Mouse (Mus musculus) olfactory bulb, adult 2 months (tissue): Measurements from ENCODE around the gene Zfp385b. TPM values are rescaled to one million over a fixed set of nuclear protein-coding genes. Genes with fewer than 3 reads are reported as not detected.
A peak's percentile ranks its signal among the peaks of the same experiment; 100 is the strongest.

Experiments
- H3K27ac ChIP-seq: fragments of 200-500 bp; 2 replicates; pipeline ENCODE4 v1.5.1; 2012; ENCODE audit warnings: low read depth, low read length; ENCODE audit not compliant: insufficient read depth
- H3K4me1 ChIP-seq: fragments of 200-500 bp; 2 replicates; pipeline ENCODE4 v1.6.1; 2012; ENCODE audit warnings: low read length; ENCODE audit not compliant: control insufficient read depth, insufficient read depth
- H3K4me3 ChIP-seq: fragments of 200-500 bp; 2 replicates; pipeline ENCODE4 v1.5.1; 2012; ENCODE audit warnings: mild to moderate bottlenecking, low read depth, low read length, moderate library complexity; ENCODE audit not compliant: insufficient read depth
- CTCF ChIP-seq: fragments of 200-500 bp; IDR thresholded peaks from 2 replicates; pipeline ENCODE4 v1.5.1; 2012; ENCODE audit warnings: low read depth, mild to moderate bottlenecking, low read length, moderate library complexity; ENCODE audit not compliant: insufficient read depth
- POLR2A ChIP-seq: fragments of 200-500 bp; IDR thresholded peaks from 2 replicates; pipeline ENCODE4 v1.6.1; 2012; ENCODE audit warnings: mild to moderate bottlenecking, low read depth, low read length, moderate library complexity; ENCODE audit not compliant: insufficient read depth
- WGBS: fragments of 180-500 bp; shearing (Covaris S2); methylation state at CpG from one replicate; pipeline ENCODE4 v1.1.7; 2018; 5-methylcytosine and 5-hydroxymethylcytosine counted together
- polyA plus RNA-seq: library from polyadenylated mRNA; stranded (reverse); fragments of >200 nt; gene quantifications from 2 replicates; pipeline ENCODE4 v1.2.4, GENCODE M21; 2012; ENCODE audit warnings: low replicate concordance; ENCODE audit not compliant: missing spikeins, insufficient read depth, insufficient read length

Zfp385b gene
- polyA plus RNA-seq, 1 experiment, result not detected

DNA sequence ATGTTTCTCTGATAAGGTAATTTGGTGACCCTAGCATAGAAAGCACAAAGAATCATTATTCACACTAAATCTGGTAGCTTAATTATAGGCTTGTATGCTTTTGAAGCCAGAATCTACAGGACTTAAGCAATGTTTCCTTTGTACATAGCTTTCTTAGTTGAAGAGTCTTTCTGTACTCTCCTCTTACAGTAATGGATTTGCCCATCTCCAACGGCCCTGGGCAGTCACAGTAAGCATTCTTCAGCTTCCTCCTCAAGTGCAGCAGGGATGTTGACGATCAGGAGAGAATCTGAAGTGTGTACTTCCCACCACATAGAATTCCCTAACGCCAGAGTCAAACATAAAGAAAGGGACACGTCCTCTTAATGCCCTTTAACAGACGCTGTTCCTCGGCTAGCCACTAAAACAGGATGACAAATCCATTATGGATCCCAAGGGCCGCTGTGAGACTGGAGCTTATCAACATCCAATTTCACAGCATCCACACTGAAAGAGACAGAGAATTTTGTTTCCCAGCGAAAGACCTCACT lies 370.4 kb downstream of the Zfp385b start:
- H3K4me3 ChIP-seq, result no peak overlapping the region
- TF ChIP-seq CTCF, result no peak
- TF ChIP-seq POLR2A, result no peak
- WGBS, result 40% methylated on average over 8 of the region's 8 CpGs
- peaks cover 17% of the 10 kb centered on the region for H3K4me1 ChIP-seq
- peak overlapping the region; percentile 61 for H3K27ac ChIP-seq

- H3K27ac ChIP-seq, result no peak overlapping the region
- WGBS, result 94% methylated on average over 8 of the region's 8 CpGs
Measured at GRCm38 (mm10) chr2:77444282-77444681, 375.2 kb downstream of the Zfp385b start.

GRCm38 (mm10) chr2:77440591-77440990 lies 378.8 kb downstream of the Zfp385b start:
- Histone ChIP-seq H3K4me3 (no peak overlapping the region), H3K27ac (no peak overlapping the region), H3K4me1 (peaks cover 13% of the 10 kb centered on the region)
- WGBS, result 95% methylated on average over 2 of the region's 2 CpGs
- TF ChIP-seq CTCF, result no peak
- TF ChIP-seq POLR2A, result no peak

More at GRCm38 (mm10) chr2:77444282-77444681, 375.2 kb downstream of the Zfp385b start:
- Histone ChIP-seq H3K4me1 (peaks cover 11% of the 10 kb centered on the region; the same call in 1 of the 2 replicates), H3K4me3 (no peak overlapping the region)
- TF ChIP-seq CTCF (no peak), POLR2A (no peak)

DNA sequence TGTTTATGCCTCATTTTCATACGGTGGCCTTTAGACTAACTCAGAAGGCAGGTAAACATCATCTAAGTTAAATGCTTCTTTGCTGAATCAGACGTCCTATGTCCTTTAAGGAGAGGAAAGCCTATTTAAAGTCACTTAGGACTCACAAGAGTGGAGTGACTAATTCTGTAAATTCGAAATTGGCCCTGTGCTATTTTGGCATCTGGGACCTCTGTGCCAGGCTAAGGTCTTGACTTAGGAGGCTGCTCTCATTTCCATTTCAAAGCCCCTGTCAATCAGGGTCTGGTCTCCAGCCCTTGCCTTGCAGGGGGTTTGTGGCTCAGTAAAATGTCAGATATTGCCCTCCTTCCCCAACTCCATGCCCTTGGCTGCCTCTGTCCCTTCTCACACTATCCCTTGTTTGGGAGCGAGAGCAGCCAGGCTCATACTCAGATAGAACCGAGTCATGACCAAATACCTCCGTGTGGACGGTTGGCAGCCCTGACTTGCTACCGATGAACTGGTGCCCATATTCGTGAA lies 383.1 kb downstream of the Zfp385b start:
- Histone ChIP-seq H3K4me1 (peaks cover 10% of the 10 kb centered on the region), H3K27ac (peak overlapping the region; percentile 62), H3K4me3 (no peak overlapping the region)
- 30% methylated on average over 9 of the region's 9 CpGs for WGBS
- no peak for TF ChIP-seq POLR2A
- TF ChIP-seq CTCF, result no peak

DNA sequence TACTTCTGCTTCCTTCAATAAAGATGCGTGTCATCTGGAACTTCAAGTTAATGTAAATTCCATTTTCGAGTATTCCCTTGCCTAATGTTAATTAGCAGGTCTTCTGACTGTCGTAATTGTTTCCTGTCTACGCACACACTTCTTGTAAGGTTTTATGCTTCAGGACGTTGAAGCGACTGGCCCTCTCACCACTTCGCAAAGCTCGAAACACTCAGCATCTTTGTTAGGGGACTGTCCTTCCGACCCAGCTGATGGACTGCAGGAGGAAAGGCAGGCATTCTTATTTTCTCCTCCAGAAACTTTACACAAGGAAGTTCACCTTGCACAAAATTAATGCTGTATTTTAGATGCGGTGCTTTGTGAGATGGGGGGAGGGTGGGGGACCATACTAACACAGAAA lies 400.0 kb downstream of the Zfp385b start:
- no peak for TF ChIP-seq POLR2A
- 59% methylated on average over 10 of the region's 10 CpGs for WGBS
- peaks cover 15% of the 10 kb centered on the region for H3K4me1 ChIP-seq
- no peak overlapping the region for H3K4me3 ChIP-seq
- H3K27ac ChIP-seq, result no peak overlapping the region

GRCm38 (mm10) chr2:77418078-77418477 lies 401.4 kb downstream of the Zfp385b start:
- 56% methylated on average over 5 of the region's 5 CpGs for WGBS

DNA sequence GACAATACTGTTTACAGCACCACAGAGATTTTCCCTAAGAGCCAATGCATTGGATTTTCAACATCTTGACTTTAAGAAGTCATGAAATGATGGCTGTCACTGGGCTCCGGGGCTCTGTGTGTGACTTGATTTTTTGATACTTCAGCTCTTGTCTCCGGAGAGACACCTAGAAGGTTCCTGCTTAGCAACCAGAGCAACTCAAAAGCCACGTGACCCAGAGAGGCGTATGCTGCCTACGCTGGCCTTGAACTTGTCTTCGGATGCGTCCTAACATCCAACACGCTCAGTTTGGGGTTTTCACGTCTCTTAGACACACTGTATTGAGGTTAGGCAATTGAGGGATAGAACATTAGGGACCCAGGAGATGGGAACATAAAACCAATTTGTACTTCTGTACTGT lies 407.3 kb downstream of the Zfp385b start:
- Histone ChIP-seq H3K4me3 (no peak overlapping the region), H3K4me1 (peaks cover 15% of the 10 kb centered on the region), H3K27ac (no peak overlapping the region)
- no peak for TF ChIP-seq CTCF
- TF ChIP-seq POLR2A, result no peak
- WGBS, result 96% methylated on average over 9 of the region's 9 CpGs

More at GRCm38 (mm10) chr2:77418078-77418477, 401.4 kb downstream of the Zfp385b start:
- Histone ChIP-seq H3K4me3 (no peak overlapping the region), H3K27ac (no peak overlapping the region), H3K4me1 (peaks cover 17% of the 10 kb centered on the region)
- TF ChIP-seq CTCF (no peak), POLR2A (no peak)

- H3K4me1 ChIP-seq, result peaks cover 15% of the 10 kb centered on the region
- TF ChIP-seq POLR2A (no peak), CTCF (no peak)
- H3K27ac ChIP-seq, result no peak overlapping the region
- WGBS, result 87% methylated on average over 13 of the region's 13 CpGs
- H3K4me3 ChIP-seq, result no peak overlapping the region
Measured at GRCm38 (mm10) chr2:77411612-77412011, 407.8 kb downstream of the Zfp385b start.

DNA sequence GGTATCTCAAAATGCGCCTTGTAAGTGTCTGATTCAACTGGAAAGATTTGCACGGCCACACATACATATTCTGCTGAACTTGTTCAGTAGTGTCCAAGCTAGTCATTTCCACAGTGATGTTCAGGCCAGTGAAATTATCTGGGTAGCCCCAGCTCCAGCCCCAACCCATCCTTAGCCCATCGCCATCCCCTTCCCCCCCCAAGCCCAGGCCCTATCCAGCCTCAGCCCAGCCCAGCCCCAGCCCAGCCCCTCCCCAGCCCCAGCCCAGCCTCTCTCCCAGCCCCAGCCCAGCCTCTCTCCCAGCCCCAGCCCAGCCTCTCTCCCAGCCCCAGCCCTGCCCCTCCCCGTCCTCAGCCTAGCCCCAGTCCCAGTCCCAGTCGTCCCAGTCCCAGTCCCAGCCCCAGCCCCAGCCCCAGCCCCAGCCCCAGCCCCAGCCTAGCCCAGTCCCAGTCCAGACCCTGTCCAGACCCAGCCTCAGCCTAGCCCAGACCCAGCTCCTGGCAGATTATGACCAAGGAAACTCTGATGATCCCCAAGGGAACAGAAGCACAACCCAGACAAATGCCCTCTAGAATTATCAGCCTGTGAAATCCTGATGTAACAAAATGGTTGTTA lies 409.8 kb downstream of the Zfp385b start:
- Histone ChIP-seq H3K4me3 (no peak overlapping the region), H3K4me1 (peaks cover 7% of the 10 kb centered on the region), H3K27ac (no peak overlapping the region)
- WGBS, result 62% methylated on average over 5 of the region's 5 CpGs
- TF ChIP-seq POLR2A, result no peak
